Mouse (Mus musculus) thymus, adult 2 months (tissue): Measurements from ENCODE around the gene Dsn1. TPM values are rescaled to one million over a fixed set of nuclear protein-coding genes. Genes with fewer than 3 reads are reported as not detected.

Experiments used
- DNase-seq: peaks from one replicate; pipeline ENCODE4 v3.0.0; 2021
- H3K27ac ChIP-seq: fragments of 200-500 bp; 2 replicates; pipeline ENCODE4 v1.5.1; 2012; ENCODE audit warnings: low read length, control low read depth; ENCODE audit not compliant: control insufficient read depth, insufficient read depth
- H3K27me3 ChIP-seq: fragments of 200-500 bp; 2 replicates; pipeline ENCODE4 v1.6.1; 2012; ENCODE audit warnings: mild to moderate bottlenecking, low read length, moderate library complexity, mixed read lengths; ENCODE audit not compliant: control insufficient read depth, insufficient read depth
- H3K36me3 ChIP-seq: fragments of 200-500 bp; 2 replicates; pipeline ENCODE4 v1.6.1; 2012; ENCODE audit warnings: mild to moderate bottlenecking, low read length, moderate library complexity; ENCODE audit not compliant: control insufficient read depth, insufficient read depth
- H3K4me1 ChIP-seq: fragments of 200-500 bp; replicated peaks from 2 replicates; pipeline ENCODE4 v1.6.1; 2012; ENCODE audit warnings: low read length; ENCODE audit not compliant: control insufficient read depth, insufficient read depth
- H3K4me3 ChIP-seq: fragments of 200-500 bp; 2 replicates; pipeline ENCODE4 v1.5.1; 2012; ENCODE audit warnings: mild to moderate bottlenecking, low read length, control low read depth, moderate library complexity; ENCODE audit not compliant: control insufficient read depth, insufficient read depth
- CTCF ChIP-seq: fragments of 200-500 bp; IDR thresholded peaks from 2 replicates; pipeline ENCODE4 v1.5.1; 2012; ENCODE audit warnings: mild to moderate bottlenecking, control low read depth, low read length, moderate library complexity, borderline replicate concordance; ENCODE audit not compliant: control insufficient read depth, poor library complexity, insufficient read depth; ENCODE audit errors: extremely low read depth
- POLR2A ChIP-seq: fragments of 200-500 bp; IDR thresholded peaks from 2 replicates; pipeline ENCODE4 v1.6.1; 2012; ENCODE audit warnings: mild to moderate bottlenecking, low read length, control low read depth, moderate library complexity; ENCODE audit not compliant: control insufficient read depth, poor library complexity, insufficient read depth; ENCODE audit errors: extremely low read depth
- WGBS: fragments of 180-500 bp; shearing (Covaris S2); methylation state at CpG from one replicate; pipeline ENCODE4 v1.1.7; 2018; 5-methylcytosine and 5-hydroxymethylcytosine counted together
- polyA plus RNA-seq: library from polyadenylated mRNA; depleted of rRNA; stranded (reverse); fragments of >200 nt; gene quantifications from 2 replicates; pipeline ENCODE4 v1.2.3, GENCODE M21; 2012

The Dsn1 gene
- polyA plus RNA-seq, 1 experiment: 11.9 TPM

- Histone ChIP-seq H3K27ac (no peak overlapping the region), H3K4me3 (no peak overlapping the region), H3K27me3 (no peaks in the 10 kb centered on the region), H3K4me1 (no peaks in the 10 kb centered on the region), H3K36me3 (no peaks in the 10 kb centered on the region)
- no peak for DNase-seq
- WGBS: 93% methylated on average over 8 of the region's 8 CpGs
- TF ChIP-seq POLR2A: no peak
- no peak for TF ChIP-seq CTCF
These were observed 45.5 kb upstream of the Dsn1 start for GRCm38 (mm10) chr2:157052448-157052847.

GRCm38 (mm10) chr2:157049831-157050243 is 42.9 kb upstream of the Dsn1 start:
- 97% methylated on average over 8 of the region's 8 CpGs for WGBS
- no peaks in the 10 kb centered on the region for H3K4me1 ChIP-seq
- H3K4me3 ChIP-seq: no peak overlapping the region
- DNase-seq: no peak
- TF ChIP-seq POLR2A (no peak), CTCF (no peak)
- no peaks in the 10 kb centered on the region for H3K36me3 ChIP-seq
- H3K27me3 ChIP-seq: no peaks in the 10 kb centered on the region
- no peak overlapping the region for H3K27ac ChIP-seq

GRCm38 (mm10) chr2:157048395-157049181 is 41.6 kb upstream of the Dsn1 start:
- Histone ChIP-seq H3K27me3 (no peaks in the 10 kb centered on the region), H3K36me3 (no peaks in the 10 kb centered on the region), H3K27ac (no peak overlapping the region), H3K4me3 (no peak overlapping the region), H3K4me1 (no peaks in the 10 kb centered on the region)
- no peak for TF ChIP-seq POLR2A
- no peak for TF ChIP-seq CTCF
- WGBS: 88% methylated on average over 13 of the region's 13 CpGs
- DNase-seq: no peak

GRCm38 (mm10) chr2:157046956-157047355 is 40.0 kb upstream of the Dsn1 start:
- H3K4me3 ChIP-seq: no peak overlapping the region
- H3K4me1 ChIP-seq: no peaks in the 10 kb centered on the region
- TF ChIP-seq POLR2A (no peak), CTCF (no peak)
- no peak overlapping the region for H3K27ac ChIP-seq
- H3K36me3 ChIP-seq: no peaks in the 10 kb centered on the region
- WGBS: 89% methylated on average over 5 of the region's 5 CpGs
- no peaks in the 10 kb centered on the region for H3K27me3 ChIP-seq
- no peak for DNase-seq

GRCm38 (mm10) chr2:157045932-157046331 is 39.0 kb upstream of the Dsn1 start:
- TF ChIP-seq CTCF: no peak
- no peak for TF ChIP-seq POLR2A
- Histone ChIP-seq H3K27ac (no peak overlapping the region), H3K4me3 (no peak overlapping the region), H3K27me3 (no peaks in the 10 kb centered on the region), H3K36me3 (no peaks in the 10 kb centered on the region), H3K4me1 (no peaks in the 10 kb centered on the region)
- WGBS: 89% methylated on average over 2 of the region's 2 CpGs
- DNase-seq: no peak

- TF ChIP-seq POLR2A (no peak), CTCF (no peak)
- no peaks in the 10 kb centered on the region for H3K4me1 ChIP-seq
- no peak for DNase-seq
- no peak overlapping the region for H3K4me3 ChIP-seq
- H3K27me3 ChIP-seq: no peaks in the 10 kb centered on the region
- H3K36me3 ChIP-seq: no peaks in the 10 kb centered on the region
- H3K27ac ChIP-seq: no peak overlapping the region
These were observed 37.0 kb upstream of the Dsn1 start for GRCm38 (mm10) chr2:157043987-157044386.

GRCm38 (mm10) chr2:157043556-157043955 is 36.6 kb upstream of the Dsn1 start:
- H3K36me3 ChIP-seq: no peaks in the 10 kb centered on the region
- no peak overlapping the region for H3K4me3 ChIP-seq
- no peaks in the 10 kb centered on the region for H3K4me1 ChIP-seq
- TF ChIP-seq POLR2A (no peak), CTCF (no peak)
- DNase-seq: no peak
- 97% methylated on average over 8 of the region's 8 CpGs for WGBS
- no peak overlapping the region for H3K27ac ChIP-seq
- H3K27me3 ChIP-seq: no peaks in the 10 kb centered on the region
